Mouse (Mus musculus) right cerebral cortex, postnatal 14 days (tissue): ENCODE measurements around the gene Nat10.

Experiments
- DNase-seq: peaks from one replicate; pipeline ENCODE4 v3.0.0; 2022

Gene Nat10

GRCm38 (mm10) chr2:103745481-103745880 lies 15.6 kb downstream of the Nat10 start:
- DNase-seq, result no peak

DNA sequence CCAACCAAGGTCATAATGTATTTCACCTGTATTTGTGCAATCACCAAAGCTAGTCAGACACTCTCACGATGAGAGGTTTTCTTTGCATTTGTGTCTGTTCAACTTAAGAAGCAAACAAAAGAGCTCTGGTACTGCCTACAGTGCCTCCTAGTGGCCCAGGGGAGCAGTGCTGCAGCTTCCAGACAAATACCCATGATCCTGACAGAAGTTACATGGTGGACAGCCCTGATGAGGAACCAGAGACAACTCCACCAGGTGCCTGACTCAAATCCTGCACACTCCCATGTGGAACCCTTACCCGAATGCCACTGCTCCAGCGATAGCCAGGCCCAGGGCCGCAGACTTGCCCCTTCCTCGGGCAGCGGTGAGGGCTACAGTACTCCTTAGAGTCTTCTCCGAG lies 17.1 kb downstream of the Nat10 start:
- peak; percentile 63 for DNase-seq

DNA sequence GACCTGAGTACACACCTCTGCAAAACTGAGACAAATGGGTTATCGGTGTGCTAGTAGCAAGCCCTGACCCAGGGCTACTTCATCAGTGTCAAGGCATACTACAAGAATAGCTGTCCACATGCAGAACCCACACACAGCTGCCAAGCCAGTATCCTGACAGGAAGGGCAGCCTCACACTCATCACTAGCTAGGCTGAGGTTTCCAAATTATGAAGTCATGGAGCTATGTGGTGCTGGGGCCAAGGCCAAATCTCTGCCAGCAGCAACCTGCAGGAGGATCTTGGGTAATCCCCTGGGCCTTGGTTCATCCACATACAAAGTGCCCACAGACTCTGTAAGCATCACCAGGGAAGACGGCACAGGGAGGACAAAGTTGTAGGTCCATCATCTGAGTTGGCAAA lies 17.5 kb downstream of the Nat10 start:
- no peak for DNase-seq

- DNase-seq, result no peak
Observed at GRCm38 (mm10) chr2:103742821-103743220, 18.2 kb downstream of the Nat10 start.

DNA sequence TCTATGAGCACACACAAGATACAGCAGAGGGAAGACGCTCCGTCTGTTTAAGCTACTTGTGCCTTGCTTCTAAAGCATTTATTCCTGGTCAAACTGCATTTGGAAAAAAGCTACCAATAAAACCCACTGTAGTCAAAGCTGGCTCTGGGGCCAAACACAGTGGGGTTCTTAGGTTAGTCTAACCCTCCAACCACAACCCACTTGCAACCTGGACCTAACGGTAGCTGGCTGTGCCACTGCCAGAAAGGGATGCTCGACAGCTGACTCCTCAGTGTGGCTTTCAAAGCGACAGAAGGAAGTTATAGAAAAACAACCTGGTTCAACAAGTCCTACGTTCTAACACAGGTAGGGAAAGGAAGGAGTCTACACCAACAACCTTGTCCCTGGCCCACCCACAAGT lies 29.6 kb downstream of the Nat10 start:
- no peak for DNase-seq

DNA sequence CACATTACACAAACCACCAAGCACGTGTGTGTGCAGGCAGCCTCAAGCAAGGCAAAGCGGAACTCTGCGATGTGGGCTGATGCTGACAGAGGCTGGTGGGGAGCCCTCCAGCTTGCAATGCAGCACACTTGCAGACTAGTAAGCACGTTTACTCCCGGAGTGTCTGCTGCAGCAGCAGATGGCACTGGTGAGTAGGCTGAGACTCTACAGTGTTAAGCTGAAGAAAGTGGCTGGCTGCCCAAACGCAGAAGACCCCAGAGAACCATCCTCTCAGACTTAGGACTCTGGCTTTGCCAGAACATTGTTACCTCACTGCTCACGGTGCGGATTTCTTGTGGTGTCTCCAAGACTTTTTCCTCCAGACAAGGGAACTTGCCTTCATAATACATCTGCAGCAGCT lies 30.1 kb downstream of the Nat10 start:
- DNase-seq, result peak; percentile 65

- DNase-seq, result no peak
Observed at GRCm38 (mm10) chr2:103728027-103728540, 33.0 kb downstream of the Nat10 start.

GRCm38 (mm10) chr2:103724521-103724920 lies 36.5 kb downstream of the Nat10 start:
- DNase-seq, result no peak

- DNase-seq, result no peak
Observed at GRCm38 (mm10) chr2:103719292-103719646, 41.8 kb downstream of the Nat10 start.

GRCm38 (mm10) chr2:103718594-103719291 lies 42.3 kb downstream of the Nat10 start:
- DNase-seq, result peak; percentile 71

GRCm38 (mm10) chr2:103714412-103714811 lies 46.7 kb downstream of the Nat10 start:
- DNase-seq, result no peak

- no peak for DNase-seq
Observed at GRCm38 (mm10) chr2:103713831-103714230, 47.2 kb downstream of the Nat10 start.

- no peak for DNase-seq
Observed at GRCm38 (mm10) chr2:103710849-103711248, 50.2 kb downstream of the Nat10 start.

- no peak for DNase-seq
Observed at GRCm38 (mm10) chr2:103707056-103707776, 53.9 kb downstream of the Nat10 start.

GRCm38 (mm10) chr2:103706226-103706625 lies 54.8 kb downstream of the Nat10 start:
- peak; percentile 70 for DNase-seq

GRCm38 (mm10) chr2:103705826-103706225 lies 55.2 kb downstream of the Nat10 start:
- no peak for DNase-seq

GRCm38 (mm10) chr2:103703865-103704264 lies 57.2 kb downstream of the Nat10 start:
- no peak for DNase-seq

- DNase-seq, result no peak
Observed at GRCm38 (mm10) chr2:103703336-103703735, 57.7 kb downstream of the Nat10 start.

DNA sequence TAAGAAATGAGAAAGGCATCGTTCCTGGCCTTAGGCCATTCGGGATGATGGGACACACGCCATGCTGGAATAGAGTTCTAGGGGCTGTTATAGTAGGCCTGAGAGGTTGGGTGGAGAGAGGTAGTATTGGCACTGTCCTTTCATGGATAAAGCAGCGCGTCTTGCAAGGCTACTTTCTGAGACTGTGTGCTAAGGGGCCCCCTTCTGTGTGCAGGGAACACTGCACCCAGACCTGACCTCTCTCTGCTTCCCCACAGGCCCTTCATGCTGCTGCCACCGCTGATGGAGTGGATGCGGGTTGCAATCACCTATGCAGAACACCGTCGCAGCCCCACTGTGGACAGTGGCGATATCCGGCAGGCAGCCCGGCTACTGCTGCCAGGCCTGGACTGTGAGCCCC lies 60.6 kb downstream of the Nat10 start:
- DNase-seq, result no peak

GRCm38 (mm10) chr2:103696177-103696576 lies 64.9 kb downstream of the Nat10 start:
- DNase-seq, result no peak

GRCm38 (mm10) chr2:103694777-103695563 lies 66.1 kb downstream of the Nat10 start:
- no peak for DNase-seq

DNA sequence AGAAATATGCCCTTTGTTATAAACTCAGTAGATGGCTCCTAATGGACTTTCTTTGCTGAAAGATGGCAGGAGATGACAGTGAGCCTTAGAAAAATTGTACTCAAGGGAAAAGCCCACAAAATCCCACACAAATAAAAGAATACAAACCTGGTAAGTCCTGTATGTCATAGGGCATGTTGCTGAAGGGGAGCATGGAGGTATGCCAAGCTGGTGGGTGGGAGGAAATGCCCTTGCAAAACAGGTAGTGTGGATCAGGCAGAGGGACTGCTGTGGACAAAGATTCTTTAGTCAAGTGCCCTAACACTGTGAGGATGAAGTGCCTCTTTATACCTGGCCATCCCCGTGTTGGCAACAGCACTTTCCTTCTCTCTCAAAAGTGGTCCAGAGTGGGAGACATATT lies 68.3 kb downstream of the Nat10 start:
- no peak for DNase-seq

DNA sequence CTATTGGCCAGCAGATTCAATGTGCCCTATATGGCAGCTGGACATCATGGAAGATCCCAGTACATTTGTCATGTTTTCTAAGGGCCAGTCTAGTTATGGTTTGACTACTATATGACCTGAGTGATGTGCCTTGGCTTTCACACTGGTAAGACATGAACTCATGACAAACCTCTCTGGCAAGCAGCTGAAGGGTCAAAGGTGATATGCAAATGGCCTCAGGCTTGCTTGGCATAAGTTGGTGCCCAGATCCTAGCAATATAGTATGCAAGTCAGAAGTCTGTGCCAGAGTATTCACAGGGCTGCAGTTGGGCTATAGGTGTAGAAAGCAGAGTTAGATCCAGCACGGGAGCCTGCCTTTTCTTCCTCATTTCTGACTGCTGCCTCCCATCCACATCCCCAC lies 69.8 kb downstream of the Nat10 start:
- DNase-seq, result no peak

- no peak for DNase-seq
Observed at GRCm38 (mm10) chr2:103690828-103691227, 70.2 kb downstream of the Nat10 start.
